Mouse (Mus musculus) ES-E14 (cell line): ENCODE measurements at regions not wholly inside any gene's neighbourhood (a gene's known extent, or its start where the extent isn't known, plus 50 kb on each side); places are given as distances from the start of the nearest gene placed in this dataset.

ENCODE experiments used
- CHD2 ChIP-seq: IDR thresholded peaks from 2 replicates; pipeline ENCODE4 v1.6.1; 2014; ENCODE audit warnings: mild to moderate bottlenecking, low read depth, low read length, inconsistent platforms
- HCFC1 ChIP-seq: IDR thresholded peaks from 2 replicates; pipeline ENCODE4 v1.6.1; 2012; ENCODE audit warnings: low read length, inconsistent platforms, borderline replicate concordance; ENCODE audit not compliant: insufficient read depth
- MAFK ChIP-seq: IDR thresholded peaks from 2 replicates; pipeline ENCODE4 v1.6.1; 2014; ENCODE audit warnings: mild to moderate bottlenecking, low read depth, low read length, inconsistent platforms; ENCODE audit not compliant: insufficient read depth
- ZC3H11A ChIP-seq: IDR thresholded peaks from 2 replicates; pipeline ENCODE4 v1.6.1; 2012; ENCODE audit warnings: low read depth, mild to moderate bottlenecking, inconsistent platforms, low read length, borderline replicate concordance
- ZNF384 ChIP-seq: IDR thresholded peaks from 2 replicates; pipeline ENCODE4 v1.6.1; 2012; ENCODE audit warnings: low read depth, low read length, inconsistent platforms

DNA sequence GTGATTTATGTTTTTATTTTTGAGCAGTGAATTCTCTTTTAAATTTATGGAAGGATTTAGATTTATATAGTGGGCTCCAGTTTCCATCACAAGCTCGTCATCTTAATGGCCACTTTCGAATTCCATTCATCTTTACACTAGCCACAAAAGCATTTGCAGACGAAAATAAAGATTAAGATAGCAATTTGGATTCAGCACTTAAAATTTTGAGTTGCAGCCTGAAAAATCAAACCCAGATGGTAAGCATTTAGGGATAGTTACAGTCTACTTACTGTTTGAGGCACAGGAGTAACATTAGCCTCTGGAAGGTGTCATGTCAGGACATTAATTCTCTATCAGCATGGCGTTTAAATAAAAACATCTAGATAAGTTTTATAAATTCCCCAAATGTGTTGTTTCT lies 423.2 kb downstream of the Etnk1 start:
- TF ChIP-seq ZC3H11A: no peak
- TF ChIP-seq HCFC1: no peak
- no peak for TF ChIP-seq ZNF384
- TF ChIP-seq CHD2: no peak
- no peak for TF ChIP-seq MAFK
